Mouse (Mus musculus) adrenal gland, postnatal 36 days (tissue): ENCODE measurements around the gene Kri1. TPM values are rescaled to one million over a fixed set of nuclear protein-coding genes. Genes with fewer than 3 reads are reported as not detected.
"Not testable (repeated sequence)": the region's sequence is repeated elsewhere in the genome, so short reads cannot be mapped to it uniquely, and the experiment has no call there.

ENCODE experiments used
- DNase-seq, 2 experiments: peaks; one replicate each; pipeline ENCODE4 v3.0.0; 2021; ENCODE audit warnings: mixed read lengths in 1 of 2
- total RNA-seq, 2 experiments: library from RNA; stranded (reverse); gene quantifications; 2 replicates each; pipeline ENCODE4 v1.2.3; 2021

The Kri1 gene
- total RNA-seq, 2 experiments from 2014 or later: 24.8 to 32.2 TPM

DNA sequence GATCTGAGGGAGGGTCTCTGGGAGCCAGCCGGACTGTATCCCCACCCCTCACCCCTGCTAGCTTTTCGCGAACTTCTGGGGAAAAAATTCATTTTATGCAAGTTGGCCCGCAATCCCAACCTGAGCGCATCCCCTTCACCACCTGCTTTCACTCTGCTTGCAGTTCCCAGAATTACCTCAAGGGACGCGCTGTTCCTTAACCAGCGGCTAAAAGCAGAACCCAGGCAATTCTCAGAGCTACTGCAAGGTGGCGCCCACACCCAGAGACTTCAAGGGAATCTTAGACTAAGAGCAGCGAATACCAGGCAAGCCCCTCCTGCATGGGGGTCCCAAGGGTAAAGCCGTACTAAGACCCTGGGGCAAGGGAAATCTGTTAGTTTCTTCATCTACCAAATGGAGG lies 46.4 kb downstream of the Kri1 start:
- peak; percentile 73 to 85 for DNase-seq

- DNase-seq: no peak
These were observed 48.3 kb downstream of the Kri1 start for GRCm38 (mm10) chr9:21239465-21239848.

- DNase-seq: peak; percentile 89 to 92
These were observed 48.9 kb downstream of the Kri1 start, which contains the start of gene Keap1 for GRCm38 (mm10) chr9:21238733-21239464. Gene Keap1, minus strand, starts transcription at chr9:21239361.

DNA sequence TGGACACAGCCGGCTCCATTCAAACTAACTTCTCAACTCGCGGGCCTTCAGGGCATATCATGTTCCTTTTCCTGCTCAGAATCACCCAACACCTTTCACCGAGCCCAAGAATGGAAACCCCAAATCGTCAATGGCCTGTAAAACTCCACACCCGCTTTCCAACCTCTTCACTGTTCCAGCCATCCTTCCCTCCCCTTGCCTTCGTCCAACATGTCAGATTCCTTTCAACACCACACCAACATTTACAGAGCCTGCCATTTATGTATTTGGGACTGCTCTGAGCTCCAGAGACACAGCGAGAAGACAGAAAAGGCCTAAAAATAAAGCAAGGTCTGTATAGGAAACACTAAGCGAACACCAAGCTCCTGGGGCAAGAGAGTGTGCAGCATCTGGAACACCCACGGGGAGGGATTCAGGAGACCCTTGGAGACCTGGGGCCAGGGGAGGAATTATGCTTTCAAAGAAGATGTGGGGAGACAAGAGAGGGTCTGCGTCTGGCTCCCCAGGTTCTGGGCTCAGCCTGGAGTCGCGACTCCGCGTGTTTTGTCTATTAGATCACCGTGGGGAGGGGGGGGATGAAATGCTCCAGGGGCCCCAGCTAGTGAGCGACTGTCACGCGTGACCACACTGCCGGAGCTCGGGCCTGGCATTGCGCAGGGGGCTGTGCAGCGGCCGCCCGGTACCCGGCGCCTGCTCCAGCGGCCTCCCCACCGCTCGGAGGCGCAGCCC lies 49.6 kb downstream of the Kri1 start:
- DNase-seq: peak in 1 of 2 experiments; percentile 18

GRCm38 (mm10) chr9:21237368-21238003 lies 50.3 kb downstream of the Kri1 start:
- peak; percentile 30 to 57 for DNase-seq

DNA sequence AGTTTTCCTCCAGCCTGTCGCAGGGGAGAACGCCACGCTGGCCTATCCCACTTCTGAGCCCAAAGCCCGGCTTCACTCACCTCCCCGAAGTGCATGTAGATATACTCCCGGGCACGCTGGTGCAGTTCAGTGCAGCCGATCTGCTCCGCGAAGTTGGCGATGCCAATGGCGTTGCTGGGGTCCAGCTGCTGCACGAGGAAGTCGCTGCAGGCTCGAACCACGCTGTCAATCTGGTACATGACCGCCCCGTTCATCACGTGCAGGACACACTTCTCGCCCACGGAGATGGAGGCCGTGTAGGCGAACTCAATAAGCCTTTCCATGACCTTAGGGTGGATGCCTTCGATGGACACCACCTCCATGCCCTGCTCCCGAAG lies 50.8 kb downstream of the Kri1 start:
- no peak for DNase-seq

DNA sequence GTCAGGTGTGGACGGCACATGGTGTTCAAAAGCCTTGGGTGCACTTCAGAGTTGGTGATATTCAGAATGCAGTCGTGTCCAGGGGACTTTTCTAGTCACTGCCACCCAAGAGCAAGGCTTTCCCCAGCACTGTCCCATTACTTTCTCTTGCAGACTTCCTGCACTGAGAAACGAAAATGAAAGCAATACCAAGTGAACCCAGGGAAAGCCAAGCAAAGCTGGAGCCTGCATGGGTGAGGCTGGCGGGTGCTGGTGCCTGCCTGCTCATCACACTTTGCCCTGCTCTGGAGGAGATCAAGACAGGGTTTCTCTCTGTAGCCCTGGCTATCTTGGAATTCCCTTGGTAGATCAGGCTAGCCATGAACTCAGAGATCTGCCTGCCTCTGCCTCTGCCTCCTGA lies 52.4 kb downstream of the Kri1 start:
- DNase-seq: no peak

GRCm38 (mm10) chr9:21233805-21234204 lies 54.0 kb downstream of the Kri1 start:
- no peak for DNase-seq

- no peak for DNase-seq
These were observed 54.4 kb downstream of the Kri1 start for GRCm38 (mm10) chr9:21233366-21233765.

- DNase-seq: no peak
These were observed 54.9 kb downstream of the Kri1 start for GRCm38 (mm10) chr9:21232867-21233266.

DNA sequence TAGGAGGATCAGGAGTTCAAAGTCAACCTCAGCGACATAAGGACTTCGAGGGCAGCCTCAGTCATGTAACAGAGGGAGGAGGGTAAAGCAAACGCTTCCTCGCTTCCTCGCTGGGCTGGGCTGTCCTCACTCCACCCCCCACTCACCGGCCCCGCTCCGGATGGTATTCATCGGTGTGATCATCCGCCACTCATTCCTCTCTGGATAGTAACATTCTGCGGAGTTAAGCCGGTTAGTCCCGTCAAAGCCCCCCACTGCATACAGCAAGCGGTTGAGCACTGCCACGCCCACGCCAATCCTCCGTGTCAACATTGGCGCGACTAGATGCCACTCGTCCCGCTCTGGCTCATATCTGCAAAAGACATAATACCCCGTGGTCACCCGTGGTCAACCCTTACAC lies 56.2 kb downstream of the Kri1 start:
- DNase-seq: no peak

- DNase-seq: peak in 1 of 2 experiments; percentile 41
These were observed 60.4 kb downstream of the Kri1 start for GRCm38 (mm10) chr9:21227342-21227741.

DNA sequence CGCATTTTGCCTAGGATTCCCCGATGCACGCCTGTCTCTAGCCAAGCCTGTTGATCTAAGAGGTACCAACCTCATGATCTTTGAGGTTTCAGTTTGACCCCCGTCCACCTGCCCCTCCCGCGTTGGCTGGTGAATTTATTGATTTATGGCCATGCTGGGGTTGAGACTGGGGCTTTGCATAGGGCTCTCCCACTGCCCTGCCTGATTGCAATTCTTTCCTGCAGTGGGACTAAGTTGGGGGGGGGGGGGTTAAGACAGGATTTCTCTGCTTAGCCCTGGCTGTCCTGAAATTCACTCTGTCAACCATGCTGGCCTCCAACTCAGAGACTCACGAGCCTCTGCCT lies 62.4 kb downstream of the Kri1 start:
- DNase-seq: no peak

- peak; percentile 76 to 79 for DNase-seq
These were observed 63.0 kb downstream of the Kri1 start for GRCm38 (mm10) chr9:21224576-21225414.

DNA sequence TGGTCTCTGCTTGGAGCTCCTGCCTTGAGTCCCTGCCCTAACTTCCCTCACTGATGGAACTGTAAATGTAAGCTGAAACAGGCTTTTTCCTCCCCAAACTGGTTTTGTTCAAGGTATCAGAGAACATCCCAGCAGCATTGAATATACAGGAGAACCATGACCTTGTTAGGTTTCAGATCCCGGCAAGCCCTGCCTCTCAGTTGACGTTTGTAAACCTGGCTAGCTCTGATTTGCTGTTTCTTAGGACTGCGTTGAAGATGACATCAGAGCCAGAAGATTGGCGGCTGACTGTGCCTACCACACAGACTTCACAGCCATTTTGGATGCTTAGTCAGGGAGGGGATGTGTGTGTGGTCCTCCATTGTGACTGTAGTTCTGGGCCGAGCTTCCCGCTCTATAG lies 63.9 kb downstream of the Kri1 start:
- DNase-seq: no peak

DNA sequence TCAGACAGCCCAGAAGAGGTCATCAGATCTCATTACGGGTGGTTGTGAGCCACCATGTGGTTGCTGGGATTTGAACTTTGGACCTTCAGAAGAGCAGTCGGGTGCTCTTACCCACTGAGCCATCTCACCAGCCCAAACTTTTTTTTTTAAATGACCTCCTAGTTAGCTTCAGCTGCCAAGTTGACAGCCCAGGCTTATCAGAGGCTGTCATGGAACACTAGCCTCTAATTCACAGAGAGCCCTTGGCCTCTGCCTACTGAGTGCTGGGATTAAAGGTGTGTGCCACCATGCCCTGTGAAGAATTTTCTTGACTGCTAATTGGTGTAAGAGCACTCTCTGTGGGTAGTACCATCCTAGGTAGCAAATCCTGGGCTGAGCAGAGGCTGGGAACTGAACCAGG lies 64.3 kb downstream of the Kri1 start:
- not testable (repeated sequence) for DNase-seq

Other genes with a start within 250 kb of the Kri1 start
- gene Zglp1, start 220.9 kb downstream of the Kri1 start, total RNA-seq: not detected
- gene Gm49373, start 214.9 kb downstream of the Kri1 start, total RNA-seq: under 1 TPM; 0.30 to 0.46 TPM
- 10 to 100 TPM; 33.8 to 42.2 TPM for gene Fdx1l, start 214.4 kb downstream of the Kri1 start, total RNA-seq
- under 1 TPM; 0.60 to 0.82 TPM for gene Gm38431, start 196.0 kb downstream of the Kri1 start, total RNA-seq
- gene Raver1, start 196.0 kb downstream of the Kri1 start, total RNA-seq: 10 to 100 TPM; 50.0 to 57.1 TPM
- gene Tyk2, start 156.7 kb downstream of the Kri1 start, total RNA-seq: 10 to 100 TPM; 14.6 to 15.2 TPM
- gene Cdc37, start 138.0 kb downstream of the Kri1 start, total RNA-seq: 100 to 1,000 TPM; 180 to 201 TPM
- gene Pde4a, start 122.3 kb downstream of the Kri1 start, total RNA-seq: 10 to 100 TPM in 1 of 2 experiments, 1 to 10 TPM in 1; 8.6 to 10.6 TPM
- gene Keap1, start 48.6 kb downstream of the Kri1 start, total RNA-seq: 10 to 100 TPM; 45.8 to 46.0 TPM
- gene S1pr5, start 39.5 kb downstream of the Kri1 start, total RNA-seq: under 1 TPM in 1 of 2 experiments, not detected in 1; 0.99 TPM
- gene Atg4d, start 22.7 kb downstream of the Kri1 start, total RNA-seq: 10 to 100 TPM; 39.1 to 39.5 TPM
- 10 to 100 TPM; 14.2 to 16.0 TPM for gene Cdkn2d, start 3.4 kb upstream of the Kri1 start, total RNA-seq
- not detected for gene Ap1m2, start 24.4 kb upstream of the Kri1 start, total RNA-seq
- 10 to 100 TPM; 35.2 to 54.2 TPM for gene Slc44a2, start 32.7 kb upstream of the Kri1 start, total RNA-seq
- gene Ilf3, start 79.9 kb upstream of the Kri1 start, total RNA-seq: 10 to 100 TPM; 52.6 to 66.1 TPM
- gene Qtrt1, start 123.9 kb upstream of the Kri1 start, total RNA-seq: 10 to 100 TPM; 13.6 to 17.7 TPM
- gene Dnm2, start 136.9 kb upstream of the Kri1 start, total RNA-seq: 100 to 1,000 TPM in 1 of 2 experiments, 10 to 100 TPM in 1; 99.8 to 102 TPM
- gene Tmed1, start 222.3 kb upstream of the Kri1 start, total RNA-seq: 10 to 100 TPM; 30.3 to 39.1 TPM
- gene AB124611, start 238.2 kb upstream of the Kri1 start, total RNA-seq: 1 to 10 TPM; 1.5 to 2.9 TPM